Mouse (Mus musculus) kidney, embryonic 14.5 days (tissue): ENCODE results near the gene Kpna2. TPM values are rescaled to one million over a fixed set of nuclear protein-coding genes. Genes with fewer than 3 reads are reported as not detected.

ENCODE experiments used
- ATAC-seq: fragments of 200-750 bp; cut with Nextera tagmentation; 2 replicates; pipeline ENCODE4 v1.8.0; 2017; ENCODE audit warnings: moderate number of reproducible peaks, mild to moderate bottlenecking, moderate TSS enrichment, moderate library complexity; ENCODE audit not compliant: low FRiP score, low TSS enrichment
- H3K27ac ChIP-seq: fragments of 300-500 bp; sonication (generic); 2 replicates; pipeline ENCODE4 v1.5.1; 2014; ENCODE audit warnings: low read depth, mild to moderate bottlenecking, low read length, moderate library complexity, mixed read lengths
- H3K27me3 ChIP-seq: fragments of 300-500 bp; sonication (generic); 2 replicates; pipeline ENCODE4 v1.6.1; 2014; ENCODE audit warnings: mild to moderate bottlenecking, low read length; ENCODE audit not compliant: control insufficient read depth, insufficient read depth
- H3K36me3 ChIP-seq: fragments of 300-500 bp; sonication (generic); 2 replicates; pipeline ENCODE4 v1.6.1; 2014; ENCODE audit warnings: low read length, mixed read lengths; ENCODE audit not compliant: control insufficient read depth, insufficient read depth
- H3K4me1 ChIP-seq: fragments of 300-500 bp; sonication (generic); 2 replicates; pipeline ENCODE4 v1.6.1; 2014; ENCODE audit warnings: low read length, mixed read lengths; ENCODE audit not compliant: control insufficient read depth, insufficient read depth
- H3K4me2 ChIP-seq: fragments of 300-500 bp; sonication (generic); replicated peaks from 2 replicates; pipeline ENCODE4 v1.6.1; 2014; ENCODE audit warnings: low read depth, mild to moderate bottlenecking, low read length
- H3K4me3 ChIP-seq: fragments of 300-500 bp; sonication (generic); 2 replicates; pipeline ENCODE4 v1.5.1; 2014; ENCODE audit warnings: mild to moderate bottlenecking, low read length
- H3K9ac ChIP-seq: fragments of 300-500 bp; sonication (generic); 2 replicates; pipeline ENCODE4 v1.6.1; 2014; ENCODE audit warnings: low read depth, mild to moderate bottlenecking, low read length, moderate library complexity
- H3K9me3 ChIP-seq: fragments of 300-500 bp; sonication (generic); 2 replicates; pipeline ENCODE4 v1.6.1; 2016; ENCODE audit warnings: low read length; ENCODE audit not compliant: control insufficient read depth
- WGBS: fragments of 180-500 bp; shearing (Covaris S2); extraction: QIAGEN DNeasy Blood & Tissue Kit; methylation state at CpG from one replicate; pipeline ENCODE4 v1.1.7; 2014; 5-methylcytosine and 5-hydroxymethylcytosine counted together
- polyA plus RNA-seq: library from polyadenylated mRNA; unstranded; fragments of >200 nt; fragmentation: Nextera tagmentation; extraction: Ambion mirVana; gene quantifications from 2 replicates; pipeline ENCODE4 v1.2.1, GENCODE M21; 2014

Gene Kpna2
- polyA plus RNA-seq, 1 experiment from 2014 or later: 460 TPM

- Histone ChIP-seq H3K4me3 (no peak overlapping the region), H3K36me3 (no peaks in the 10 kb centered on the region), H3K9ac (no peak overlapping the region), H3K27me3 (no peaks in the 10 kb centered on the region), H3K9me3 (no peaks in the 10 kb centered on the region), H3K4me1 (peaks cover 9% of the 10 kb centered on the region; the same call in 1 of the 2 replicates), H3K4me2 (no peak overlapping the region), H3K27ac (no peak overlapping the region)
- WGBS: 79% methylated on average over 11 of the region's 11 CpGs
- no peak for ATAC-seq
Measured at GRCm38 (mm10) chr11:107014020-107014585, 14.8 kb upstream of the Kpna2 start.

- H3K9me3 ChIP-seq: no peaks in the 10 kb centered on the region
- WGBS: under 1% methylated on average over 37 of the region's 37 CpGs
- ATAC-seq: peak; percentile 91
Measured at GRCm38 (mm10) chr11:107012324-107013017, 13.1 kb upstream of the Kpna2 start.

DNA sequence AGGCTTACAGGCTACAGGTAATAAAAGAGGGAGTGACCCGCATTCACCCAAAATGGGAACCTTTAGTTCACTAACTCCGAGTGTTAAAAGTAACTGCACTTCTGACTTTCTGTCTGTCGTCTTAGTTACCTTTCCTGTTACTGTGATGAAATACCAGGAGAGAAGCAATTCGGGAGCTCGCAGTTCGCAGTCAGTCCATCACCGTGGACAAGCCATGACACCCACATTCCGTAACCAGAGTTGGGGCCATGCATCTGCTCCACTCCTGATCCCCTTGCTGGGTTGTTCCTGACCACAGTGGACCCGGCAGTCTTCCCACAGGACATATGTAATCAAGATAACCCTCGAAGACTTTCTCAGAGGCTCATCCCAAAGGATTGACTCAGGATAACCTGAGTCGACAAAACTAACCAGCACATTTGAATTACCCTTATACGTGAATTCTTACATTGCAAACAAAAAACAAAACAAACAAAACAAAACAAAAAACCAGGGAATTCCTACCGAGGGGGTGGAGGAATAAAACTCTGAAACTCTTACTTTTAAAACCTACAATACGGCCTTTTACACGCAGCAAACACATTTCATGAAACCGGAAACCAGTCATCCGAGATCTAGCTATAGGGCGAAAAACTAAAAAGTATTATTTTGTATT lies 12.5 kb upstream of the Kpna2 start:
- Histone ChIP-seq H3K9ac (peak overlapping the region; percentile 75), H3K4me2 (peak overlapping the region; percentile 49), H3K27me3 (no peaks in the 10 kb centered on the region), H3K4me3 (peak overlapping the region; percentile 61), H3K9me3 (no peaks in the 10 kb centered on the region), H3K36me3 (no peaks in the 10 kb centered on the region), H3K4me1 (peaks cover 9% of the 10 kb centered on the region; the same call in 1 of the 2 replicates), H3K27ac (peak overlapping the region; percentile 95)
- ATAC-seq: no peak
- WGBS: 23% methylated on average over 18 of the region's 18 CpGs

More at GRCm38 (mm10) chr11:107012324-107013017, 13.1 kb upstream of the Kpna2 start:
- H3K9ac ChIP-seq: peak overlapping the region; percentile 75
- H3K36me3 ChIP-seq: no peaks in the 10 kb centered on the region
- H3K27me3 ChIP-seq: no peaks in the 10 kb centered on the region
- peak overlapping the region; percentile 95 for H3K27ac ChIP-seq
- peak overlapping the region; percentile 49 for H3K4me2 ChIP-seq
- peak overlapping the region; percentile 61 for H3K4me3 ChIP-seq
- peaks cover 9% of the 10 kb centered on the region; the same call in 1 of the 2 replicates for H3K4me1 ChIP-seq

GRCm38 (mm10) chr11:107011171-107011570 lies 11.8 kb upstream of the Kpna2 start:
- no peaks in the 10 kb centered on the region for H3K36me3 ChIP-seq
- peak overlapping the region; percentile 49; the same call in 1 of the 2 replicates for H3K4me2 ChIP-seq
- ATAC-seq: no peak
- 74% methylated on average over 7 of the region's 7 CpGs for WGBS
- no peaks in the 10 kb centered on the region for H3K27me3 ChIP-seq
- peak overlapping the region; percentile 61; the same call in 1 of the 2 replicates for H3K4me3 ChIP-seq
- H3K27ac ChIP-seq: 0 out of 2 replicates have a peak overlapping the region, but pooled peaks have one; percentile 95
- no peak overlapping the region for H3K9ac ChIP-seq
- peaks cover 9% of the 10 kb centered on the region; the same call in 1 of the 2 replicates for H3K4me1 ChIP-seq
- no peaks in the 10 kb centered on the region for H3K9me3 ChIP-seq

GRCm38 (mm10) chr11:107010447-107010846 lies 11.1 kb upstream of the Kpna2 start:
- peaks cover 9% of the 10 kb centered on the region; the same call in 1 of the 2 replicates for H3K4me1 ChIP-seq
- H3K4me2 ChIP-seq: no peak overlapping the region
- WGBS: 94% methylated on average over 3 of the region's 3 CpGs
- H3K27ac ChIP-seq: no peak overlapping the region
- ATAC-seq: no peak
- no peak overlapping the region for H3K4me3 ChIP-seq
- H3K9me3 ChIP-seq: no peaks in the 10 kb centered on the region
- H3K27me3 ChIP-seq: no peaks in the 10 kb centered on the region
- no peaks in the 10 kb centered on the region for H3K36me3 ChIP-seq
- H3K9ac ChIP-seq: no peak overlapping the region

DNA sequence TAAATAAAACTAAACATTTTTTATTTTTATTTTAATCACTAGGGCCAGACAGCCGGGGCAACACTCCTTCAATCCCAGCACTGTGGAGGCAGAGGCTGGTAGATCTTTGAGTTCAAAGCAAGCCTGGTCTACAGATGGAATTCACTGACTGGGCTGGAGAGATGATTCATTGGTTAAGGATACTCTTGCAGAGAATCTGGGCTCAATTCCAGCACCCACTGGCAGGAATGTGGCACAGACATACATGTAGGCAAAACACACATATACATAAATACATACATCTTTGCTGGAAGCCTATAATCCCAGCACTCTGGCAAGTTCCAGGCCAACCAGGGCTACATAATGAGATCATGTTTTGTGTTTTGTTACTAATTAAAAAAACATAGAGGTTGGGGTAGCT lies 6.2 kb upstream of the Kpna2 start:
- 0 out of 2 replicates have a peak, but pooled peaks cover 4% of the 10 kb centered on the region for H3K4me1 ChIP-seq
- no peak overlapping the region for H3K4me2 ChIP-seq
- H3K27me3 ChIP-seq: no peaks in the 10 kb centered on the region
- 89% methylated on average over 1 of the region's 1 CpGs for whole genome bisulfite sequencing
- ATAC-seq: no peak
- H3K9me3 ChIP-seq: no peaks in the 10 kb centered on the region
- no peak overlapping the region for H3K4me3 ChIP-seq
- H3K27ac ChIP-seq: no peak overlapping the region
- H3K9ac ChIP-seq: no peak overlapping the region
- no peaks in the 10 kb centered on the region for H3K36me3 ChIP-seq

DNA sequence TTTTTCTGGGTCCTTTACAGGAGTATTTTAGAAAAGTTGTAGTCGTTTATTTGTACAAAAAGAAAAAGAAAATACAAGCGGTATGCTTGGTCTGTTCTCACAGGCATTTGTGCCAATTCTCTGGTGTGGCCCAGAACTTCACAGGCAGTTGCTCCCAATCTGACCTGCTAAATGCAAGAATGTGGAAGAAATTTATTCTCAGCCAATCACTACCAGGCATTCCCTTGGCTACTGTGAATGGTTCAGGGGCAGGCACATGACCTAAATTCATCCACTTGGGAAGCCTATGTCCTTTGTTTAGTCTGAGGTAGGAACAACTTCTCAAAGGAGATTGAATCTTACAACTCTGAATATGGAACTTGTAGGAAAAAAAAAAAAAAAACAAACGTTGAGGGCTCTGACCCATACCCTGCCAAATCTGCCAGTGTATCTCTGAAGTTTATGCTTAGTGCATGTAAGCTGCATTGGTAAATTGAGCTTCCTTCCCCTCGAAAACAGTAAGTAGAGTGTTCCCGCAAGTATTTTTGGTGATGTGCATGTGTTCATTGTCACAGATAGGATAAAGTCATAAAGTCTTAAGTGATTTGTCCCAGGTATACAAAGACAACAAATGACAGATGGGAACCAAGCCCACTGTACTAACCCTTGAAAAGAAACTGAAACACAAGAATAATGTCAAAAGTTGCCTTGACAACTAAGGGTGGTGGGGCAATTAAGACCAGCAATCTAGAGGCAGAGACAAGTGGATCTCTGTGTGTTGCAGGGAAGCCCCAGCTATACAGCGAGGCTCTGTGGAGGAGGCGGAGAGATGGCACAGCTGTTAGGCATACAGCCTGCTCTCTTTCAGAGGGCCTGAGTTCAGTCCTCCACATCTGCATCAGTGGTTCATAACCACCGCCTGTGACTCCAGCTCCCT lies 2.7 kb upstream of the Kpna2 start:
- no peak overlapping the region for H3K9ac ChIP-seq
- H3K27me3 ChIP-seq: no peaks in the 10 kb centered on the region
- no peak overlapping the region for H3K27ac ChIP-seq
- H3K36me3 ChIP-seq: peaks cover 3% of the 10 kb centered on the region; the same call in 1 of the 2 replicates
- ATAC-seq: no peak
- H3K4me3 ChIP-seq: no peak overlapping the region
- H3K4me2 ChIP-seq: no peak overlapping the region
- WGBS: 44% methylated on average over 8 of the region's 8 CpGs
- H3K9me3 ChIP-seq: no peaks in the 10 kb centered on the region
- H3K4me1 ChIP-seq: peaks cover 4% of the 10 kb centered on the region; the same call in 1 of the 2 replicates

GRCm38 (mm10) chr11:106999949-107000513 lies 690 bp upstream of the Kpna2 start:
- Histone ChIP-seq H3K4me1 (peaks cover 4% of the 10 kb centered on the region; the same call in 1 of the 2 replicates), H3K4me3 (peak overlapping the region; percentile 33; the same call in 1 of the 2 replicates), H3K9ac (peak overlapping the region; percentile 55; the same call in 1 of the 2 replicates), H3K4me2 (peak overlapping the region; percentile 56), H3K9me3 (no peaks in the 10 kb centered on the region), H3K27ac (peak overlapping the region; percentile 59; the same call in 1 of the 2 replicates), H3K36me3 (peaks cover 23% of the 10 kb centered on the region), H3K27me3 (no peaks in the 10 kb centered on the region)
- 86% methylated on average over 9 of the region's 9 CpGs for WGBS
- no peak for ATAC-seq
